Mouse (Mus musculus) frontal cortex, postnatal 14 days (tissue): ENCODE data around the gene Ssxb8.
"Not testable (repeated sequence)": the region's sequence is repeated elsewhere in the genome, so short reads cannot be mapped to it uniquely, and the experiment has no call there.

Experiments
- DNase-seq, 2 experiments: peaks; one replicate each; pipeline ENCODE4 v3.0.0; 2022; ENCODE audit warnings: low spot score in 2 of 2

Ssxb8 gene

GRCm38 (mm10) chrX:8690744-8691143, at the start of gene Ssxb8:
Gene Ssxb8, minus strand, starts transcription at chrX:8690844.
- DNase-seq: not testable (repeated sequence)

GRCm38 (mm10) chrX:8732907-8733306, 42.3 kb upstream of the Ssxb8 start:
- peak in 1 of 2 experiments; percentile 4 for DNase-seq

DNA sequence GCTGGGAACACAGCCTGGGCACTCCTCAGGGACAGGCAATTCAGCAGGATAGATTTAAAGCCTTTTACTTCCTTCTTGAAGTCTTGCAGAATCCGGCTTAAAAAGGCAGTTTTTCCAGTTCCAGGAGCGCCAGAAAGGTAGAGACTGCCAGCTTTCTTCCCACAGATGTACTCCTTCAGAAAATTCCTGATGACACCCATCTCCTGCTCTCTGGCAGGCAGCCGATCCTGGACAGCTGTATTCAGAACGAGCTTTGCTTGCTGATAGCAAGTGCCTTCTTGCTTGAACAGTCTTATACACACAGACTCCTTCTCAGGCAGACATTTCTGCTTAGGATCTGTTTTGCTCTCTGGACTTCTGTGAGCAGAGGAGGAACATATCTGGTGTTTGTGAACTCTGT, 27.6 kb downstream of the Ssxb8 start:
- DNase-seq: no peak
